Mouse (Mus musculus): ENCODE results near the gene Kpna6. TPM values are rescaled to one million over a fixed set of nuclear protein-coding genes. Genes with fewer than 3 reads are reported as not detected.

The Kpna6 gene
- polyA plus RNA-seq, 1 experiment from 2014 or later = 16.1 TPM

GRCm38 (mm10) chr4:129614093-129614492, 58.5 kb downstream of the Kpna6 start, which contains the start of gene Dcdc2b:
Dcdc2b (minus strand) TSS chr4:129614257.
- no peaks in the 10 kb centered on the region for H3K27me3 ChIP-seq
- H3K36me3 ChIP-seq = peaks cover 27% of the 10 kb centered on the region

GRCm38 (mm10) chr4:129610472-129610871, 62.1 kb downstream of the Kpna6 start:
- Histone ChIP-seq H3K9ac (no peak overlapping the region), H3K27ac (no peak overlapping the region), H3K36me3 (peaks cover 37% of the 10 kb centered on the region), H3K27me3 (no peaks in the 10 kb centered on the region), H3K4me3 (no peak overlapping the region), H3K4me1 (0 out of 2 replicates have a peak, but pooled peaks cover 2% of the 10 kb centered on the region), H3K4me2 (no peak overlapping the region), H3K9me3 (no peaks in the 10 kb centered on the region)
- 70% methylated on average over 4 of the region's 4 CpGs for WGBS
- ATAC-seq (ENCODE audit: insufficient number of reproducible peaks, insufficient read depth, low FRiP score, low TSS enrichment, low read depth) = peak; percentile 54; the same call in 1 of the 2 replicates

More at GRCm38 (mm10) chr4:129614093-129614492, 58.5 kb downstream of the Kpna6 start, which contains the start of gene Dcdc2b:
- H3K4me2 ChIP-seq = no peak within 1 kb of the TSS
- peaks cover 10% of the 10 kb centered on the region for H3K4me1 ChIP-seq
- no peak within 1 kb of the TSS for H3K4me3 ChIP-seq
- 89% methylated on average over 6 of the region's 6 CpGs for WGBS
- ATAC-seq (ENCODE audit: insufficient number of reproducible peaks, insufficient read depth, low FRiP score, low TSS enrichment, low read depth) = no peak
- H3K27ac ChIP-seq = 0 out of 2 replicates have a peak within 1 kb of the TSS, but pooled peaks have one; percentile 4
- H3K9me3 ChIP-seq = no peaks in the 10 kb centered on the region
- H3K9ac ChIP-seq = no peak within 1 kb of the TSS

GRCm38 (mm10) chr4:129610026-129610425, 62.5 kb downstream of the Kpna6 start:
- peaks cover 40% of the 10 kb centered on the region for H3K36me3 ChIP-seq

GRCm38 (mm10) chr4:129609139-129609631, 63.4 kb downstream of the Kpna6 start:
- Histone ChIP-seq H3K4me3 (no peak overlapping the region), H3K36me3 (peaks cover 48% of the 10 kb centered on the region), H3K27ac (no peak overlapping the region; the same call in 1 of the 2 replicates), H3K4me1 (0 out of 2 replicates have a peak, but pooled peaks cover 2% of the 10 kb centered on the region), H3K4me2 (no peak overlapping the region), H3K9me3 (no peaks in the 10 kb centered on the region), H3K27me3 (no peaks in the 10 kb centered on the region), H3K9ac (no peak overlapping the region)
- WGBS = 79% methylated on average over 12 of the region's 12 CpGs
- ATAC-seq (ENCODE audit: insufficient number of reproducible peaks, insufficient read depth, low FRiP score, low TSS enrichment, low read depth) = no peak

More at GRCm38 (mm10) chr4:129610026-129610425, 62.5 kb downstream of the Kpna6 start:
- Histone ChIP-seq H3K27me3 (no peaks in the 10 kb centered on the region), H3K9ac (no peak overlapping the region), H3K4me2 (no peak overlapping the region), H3K27ac (no peak overlapping the region), H3K4me3 (no peak overlapping the region), H3K9me3 (no peaks in the 10 kb centered on the region), H3K4me1 (0 out of 2 replicates have a peak, but pooled peaks cover 2% of the 10 kb centered on the region)
- ATAC-seq (ENCODE audit: insufficient number of reproducible peaks, insufficient read depth, low FRiP score, low TSS enrichment, low read depth) = peak; percentile 22; the same call in 1 of the 2 replicates
- WGBS = 79% methylated on average over 4 of the region's 4 CpGs

DNA sequence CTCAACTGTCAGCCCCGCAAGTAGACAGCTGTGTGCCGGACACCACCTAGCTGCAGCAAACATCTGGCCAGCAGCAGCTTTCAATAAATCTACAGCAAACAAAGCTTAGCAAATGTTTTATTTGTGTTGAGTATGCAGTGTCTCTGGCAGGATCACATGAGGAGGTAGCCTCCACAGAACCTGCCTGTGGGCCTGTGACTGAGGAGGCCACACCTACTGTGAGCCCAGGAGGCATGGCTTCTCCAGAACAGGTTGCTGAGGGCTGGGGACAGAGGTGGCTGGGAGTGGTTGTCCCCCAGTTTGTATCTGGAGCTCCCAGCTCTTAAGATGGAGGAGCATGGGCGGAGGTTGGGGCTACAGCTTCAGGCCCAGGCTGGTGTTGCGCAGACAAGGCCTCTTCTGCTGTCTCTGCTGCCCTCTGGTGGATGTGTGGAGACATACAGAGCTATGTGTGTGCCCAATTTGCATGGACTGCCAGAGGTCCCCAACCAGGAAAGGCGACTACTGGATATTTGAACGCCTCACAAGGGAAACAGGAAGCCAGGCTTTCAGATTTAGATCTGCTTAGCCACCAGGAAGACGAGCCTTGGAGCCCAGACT, 64.0 kb downstream of the Kpna6 start:
- H3K9ac ChIP-seq = peak overlapping the region; percentile 32; the same call in 1 of the 2 replicates
- H3K4me2 ChIP-seq = no peak overlapping the region
- H3K27ac ChIP-seq = 0 out of 2 replicates have a peak overlapping the region, but pooled peaks have one; percentile 23
- H3K9me3 ChIP-seq = no peaks in the 10 kb centered on the region
- H3K27me3 ChIP-seq = no peaks in the 10 kb centered on the region
- WGBS = 35% methylated on average over 7 of the region's 7 CpGs
- peak; percentile 79 for ATAC-seq (ENCODE audit: insufficient number of reproducible peaks, insufficient read depth, low FRiP score, low TSS enrichment, low read depth)
- 0 out of 2 replicates have a peak, but pooled peaks cover 2% of the 10 kb centered on the region for H3K4me1 ChIP-seq
- H3K4me3 ChIP-seq = no peak overlapping the region
- H3K36me3 ChIP-seq = peaks cover 55% of the 10 kb centered on the region

DNA sequence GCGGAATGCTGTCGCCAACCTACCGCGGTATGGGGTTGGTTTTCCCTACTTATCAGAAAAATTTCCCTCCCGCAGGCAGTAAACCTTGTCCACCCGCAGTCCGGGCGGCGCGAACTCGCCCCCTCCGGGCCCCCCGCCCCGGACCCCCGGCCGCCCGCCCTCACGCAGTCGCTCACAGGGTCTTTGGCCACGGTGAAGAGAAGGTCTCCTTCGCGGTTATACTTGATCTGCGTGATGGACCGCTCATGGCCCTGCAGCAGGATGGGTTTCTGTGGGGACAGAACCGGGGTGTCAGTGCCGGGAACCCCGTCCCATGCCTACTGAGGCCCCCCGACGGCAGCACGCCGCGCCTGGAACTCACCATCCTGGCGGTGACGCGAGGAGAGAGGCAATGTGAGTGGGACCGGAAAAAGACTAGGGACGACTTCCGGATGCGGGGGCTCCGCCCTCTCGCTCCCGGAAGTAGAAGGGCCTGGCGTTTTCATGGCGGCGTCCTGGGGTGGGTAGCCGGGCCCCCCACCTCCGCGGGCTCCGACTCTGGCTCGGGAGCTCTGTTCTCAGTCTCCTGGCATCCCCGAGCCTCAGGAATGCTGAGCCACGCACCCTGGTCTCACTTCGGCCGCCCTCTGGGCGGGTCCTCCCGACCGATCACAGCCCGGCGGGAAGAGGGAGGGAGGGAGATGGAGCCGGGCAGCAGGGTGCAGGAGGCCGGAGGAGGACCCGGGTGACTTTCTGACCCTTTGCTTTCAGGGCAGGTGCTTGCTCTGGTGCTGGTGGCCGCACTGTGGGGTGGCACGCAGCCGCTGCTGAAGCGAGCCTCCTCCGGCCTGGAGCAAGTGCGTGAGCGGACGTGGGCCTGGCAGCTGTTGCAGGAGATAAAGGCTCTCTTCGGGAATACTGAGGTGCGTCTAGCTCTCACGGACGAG, 72.1 kb downstream of the Kpna6 start, which contains the start of the genes Eif3i and Tmem234:
TSS of gene Eif3i (minus strand) at position 416 of the 926 bp plus-strand sequence.
TSS of gene Tmem234 (plus strand) at position 436 of the 926 bp plus-strand sequence.
- Histone ChIP-seq H3K27me3 (no peaks in the 10 kb centered on the region), H3K9ac (peak within 1 kb of the TSS; percentile 93), H3K4me2 (peak within 1 kb of the TSS; percentile 76), H3K4me1 (peaks cover 26% of the 10 kb centered on the region), H3K27ac (peak within 1 kb of the TSS; percentile 83), H3K9me3 (no peaks in the 10 kb centered on the region), H3K36me3 (peaks cover 58% of the 10 kb centered on the region), H3K4me3 (peak within 1 kb of the TSS; percentile 95)
- peak; percentile 85 for ATAC-seq (ENCODE audit: insufficient number of reproducible peaks, insufficient read depth, low FRiP score, low TSS enrichment, low read depth)
- under 1% methylated on average over 74 of the region's 74 CpGs for WGBS

Small RNA genes within 50 kb of the gene (microRNA-seq; reads per million reads assigned to microRNA genes)
- gene Mir7016 = not detected

Other genes with a start within 250 kb of the Kpna6 start
- gene Zbtb8b, start 231.9 kb downstream of the Kpna6 start, polyA plus RNA-seq (2015; fragmentation: Nextera tagmentation; extraction: Ambion mirVana) = 2.5 and 2.8 TPM in 2 replicates
- 27.6 and 29.9 TPM in 2 replicates for gene Bsdc1, start 211.2 kb downstream of the Kpna6 start, polyA plus RNA-seq (2015; fragmentation: Nextera tagmentation; extraction: Ambion mirVana)
- gene Tssk3, start 181.7 kb downstream of the Kpna6 start, polyA plus RNA-seq (2015; fragmentation: Nextera tagmentation; extraction: Ambion mirVana) = not detected in 2 replicates
- gene Fam229a, start 181.6 kb downstream of the Kpna6 start, polyA plus RNA-seq (2015; fragmentation: Nextera tagmentation; extraction: Ambion mirVana) = not detected in 2 replicates
- 839 and 1,023 TPM in 2 replicates for gene Marcksl1, start 159.2 kb downstream of the Kpna6 start, polyA plus RNA-seq (2015; fragmentation: Nextera tagmentation; extraction: Ambion mirVana)
- 237 and 240 TPM in 2 replicates for gene Hdac1, start 130.1 kb downstream of the Kpna6 start, polyA plus RNA-seq (2015; fragmentation: Nextera tagmentation; extraction: Ambion mirVana)
- gene Lck, start 99.1 kb downstream of the Kpna6 start, polyA plus RNA-seq (2015; fragmentation: Nextera tagmentation; extraction: Ambion mirVana) = 7.4 and 9.5 TPM in 2 replicates
- 3.4 and 5.8 TPM in 2 replicates for gene Fam167b, start 94.2 kb downstream of the Kpna6 start, polyA plus RNA-seq (2015; fragmentation: Nextera tagmentation; extraction: Ambion mirVana)
- gene Eif3i, start 72.1 kb downstream of the Kpna6 start, polyA plus RNA-seq (2015; fragmentation: Nextera tagmentation; extraction: Ambion mirVana) = 274 and 289 TPM in 2 replicates
- 195 and 215 TPM in 2 replicates for gene Tmem234, start 72.1 kb downstream of the Kpna6 start, polyA plus RNA-seq (2015; fragmentation: Nextera tagmentation; extraction: Ambion mirVana)
- gene Dcdc2b, start 58.5 kb downstream of the Kpna6 start, polyA plus RNA-seq (2015; fragmentation: Nextera tagmentation; extraction: Ambion mirVana) = 2.2 and 3.1 TPM in 2 replicates
- 33.7 and 36.5 TPM in 2 replicates for gene Iqcc, start 53.7 kb downstream of the Kpna6 start, polyA plus RNA-seq (2015; fragmentation: Nextera tagmentation; extraction: Ambion mirVana)
- 69.7 and 73.3 TPM in 2 replicates for gene Ccdc28b, start 48.8 kb downstream of the Kpna6 start, polyA plus RNA-seq (2015; fragmentation: Nextera tagmentation; extraction: Ambion mirVana)
- gene Txlna, start 31.7 kb downstream of the Kpna6 start, polyA plus RNA-seq (2015; fragmentation: Nextera tagmentation; extraction: Ambion mirVana) = 90.7 and 92.9 TPM in 2 replicates
- gene Tmem39b, start 24.1 kb upstream of the Kpna6 start, polyA plus RNA-seq (2015; fragmentation: Nextera tagmentation; extraction: Ambion mirVana) = 14.8 and 18.5 TPM in 2 replicates
- gene Khdrbs1, start 69.5 kb upstream of the Kpna6 start, polyA plus RNA-seq (2015; fragmentation: Nextera tagmentation; extraction: Ambion mirVana) = 143 and 152 TPM in 2 replicates
- 318 and 325 TPM in 2 replicates for gene Ptp4a2, start 138.5 kb upstream of the Kpna6 start, polyA plus RNA-seq (2015; fragmentation: Nextera tagmentation; extraction: Ambion mirVana)